Mouse (Mus musculus) lung, postnatal 10 days (tissue): Measurements from ENCODE around the gene Ddc.
A peak's percentile ranks its signal among the peaks of the same experiment; 100 is the strongest.

Experiments
- DNase-seq: peaks from one replicate; pipeline ENCODE4 v3.0.0; 2021

The Ddc gene

GRCm38 (mm10) chr11:11776071-11776821, 121.7 kb downstream of the Ddc start:
- no peak for DNase-seq

DNA sequence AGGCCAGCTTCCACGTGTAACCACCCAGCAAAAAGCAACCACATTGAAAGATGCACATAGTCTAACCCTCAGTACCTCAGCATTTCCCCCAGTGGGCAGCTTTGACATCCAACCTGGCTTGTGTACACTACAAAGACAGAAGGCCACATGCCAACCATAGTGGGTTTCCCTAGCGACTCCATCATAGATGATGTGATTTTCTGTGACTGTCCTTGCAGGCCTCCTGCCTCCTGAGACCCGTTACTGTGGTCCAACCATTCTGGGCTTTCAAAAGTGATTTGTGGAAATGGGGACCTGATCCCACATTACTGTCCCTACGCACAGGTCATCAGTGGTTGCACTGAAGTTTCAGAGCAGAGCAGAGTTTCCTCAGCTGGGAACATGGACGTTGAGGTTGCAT, 123.1 kb downstream of the Ddc start:
- DNase-seq, result no peak

DNA sequence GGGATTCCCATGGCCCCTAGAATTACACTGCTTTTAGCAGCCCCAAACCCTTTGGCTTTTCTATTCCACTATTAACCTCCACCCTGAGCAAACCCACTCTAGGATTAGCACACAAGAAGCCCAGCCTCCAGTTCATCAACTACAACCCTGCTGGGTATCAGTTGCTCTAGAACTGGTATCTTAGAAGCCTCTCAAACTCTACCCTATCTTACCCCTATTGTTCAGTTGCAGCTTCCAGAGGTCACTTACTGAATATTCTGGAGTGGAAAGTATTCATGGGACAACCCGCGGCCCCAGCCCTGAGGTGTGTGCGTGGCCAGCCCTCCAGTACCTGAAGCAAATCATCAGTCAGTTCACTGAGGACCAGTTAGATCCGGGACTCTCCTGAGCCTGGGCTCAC, 123.6 kb downstream of the Ddc start:
- no peak for DNase-seq

DNA sequence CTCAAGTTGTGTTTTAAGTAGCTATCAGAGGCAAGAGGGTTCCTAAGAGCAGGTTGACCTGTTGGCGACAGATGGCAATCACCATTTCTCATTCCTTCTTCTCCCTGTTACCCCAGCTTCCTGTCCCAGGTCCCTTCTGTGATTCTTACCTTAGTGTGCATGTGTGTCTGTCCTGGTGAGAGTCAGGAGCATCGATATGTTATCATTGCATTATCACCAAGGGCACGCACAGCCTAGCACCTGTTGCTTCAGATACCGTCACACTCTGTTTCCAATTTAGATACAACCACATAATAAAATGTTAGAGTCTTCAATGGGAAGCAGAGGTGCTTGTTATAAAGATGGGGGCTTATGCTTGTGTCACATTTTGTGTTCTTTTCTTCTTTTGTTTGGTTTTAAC, 125.7 kb downstream of the Ddc start:
- no peak for DNase-seq

- DNase-seq, result no peak
Measured at GRCm38 (mm10) chr11:11770691-11771090, 127.3 kb downstream of the Ddc start.

GRCm38 (mm10) chr11:11769281-11769680, 128.7 kb downstream of the Ddc start:
- no peak for DNase-seq

GRCm38 (mm10) chr11:11768057-11768456, 129.9 kb downstream of the Ddc start:
- DNase-seq, result no peak

DNA sequence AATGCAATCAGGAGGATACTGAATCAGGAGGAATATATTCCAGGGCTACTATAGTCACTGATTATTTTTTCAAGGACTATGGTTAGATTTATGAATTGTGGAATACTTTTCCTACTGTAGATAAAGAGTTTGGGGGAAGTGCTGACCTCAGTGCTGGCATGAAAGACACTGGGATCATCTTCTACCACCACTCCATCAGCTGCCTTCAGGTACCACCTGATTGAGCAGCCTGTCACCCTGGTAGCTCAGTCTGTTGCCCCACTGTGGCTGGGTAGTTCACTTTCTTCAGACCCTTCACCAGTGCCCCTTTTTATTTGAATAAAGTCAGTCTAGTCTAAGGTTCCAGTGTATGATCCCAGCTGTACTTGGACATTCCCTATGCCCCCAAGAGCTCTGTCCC, 131.2 kb downstream of the Ddc start:
- no peak for DNase-seq

- DNase-seq, result peak; percentile 16
Measured at GRCm38 (mm10) chr11:11766105-11766504, 131.8 kb downstream of the Ddc start.

DNA sequence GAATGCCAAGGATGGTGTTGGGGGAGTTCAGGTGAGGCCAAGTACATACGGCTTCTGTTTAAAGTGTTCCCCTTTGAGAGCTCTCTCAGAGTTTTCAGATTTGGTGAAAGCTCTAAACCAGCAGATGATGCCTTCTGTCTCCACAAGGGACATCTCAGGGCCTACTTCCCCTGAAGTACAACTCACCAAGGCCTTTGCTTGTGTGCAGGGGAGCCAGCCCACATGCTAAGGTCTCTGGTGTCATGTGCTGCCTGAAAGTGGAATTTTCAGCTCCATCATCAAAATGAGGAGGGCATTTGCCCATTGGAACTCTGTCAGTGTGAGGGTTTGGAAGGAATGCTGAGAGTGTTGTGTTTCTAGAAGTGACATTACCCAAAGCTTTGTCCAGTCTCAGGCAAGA, 132.5 kb downstream of the Ddc start:
- DNase-seq, result no peak
